Mouse (Mus musculus): ENCODE data around the gene Arr3. TPM values are rescaled to one million over a fixed set of nuclear protein-coding genes. Genes with fewer than 3 reads are reported as not detected.

Arr3 gene
- polyA plus RNA-seq, 1 experiment from 2014 or later = not detected

Other genes starting within 250 kb of the Arr3 start
- not detected in 2 replicates for gene Otud6a, start 176.5 kb upstream of the Arr3 start, polyA plus RNA-seq (2014; fragmentation: Nextera tagmentation; extraction: Ambion mirVana)
- 0.26 and 0.32 TPM in 2 replicates for gene Awat2, start 162.8 kb upstream of the Arr3 start, polyA plus RNA-seq (2014; fragmentation: Nextera tagmentation; extraction: Ambion mirVana)
- 34.3 and 34.8 TPM in 2 replicates for gene Igbp1, start 111.2 kb upstream of the Arr3 start, polyA plus RNA-seq (2014; fragmentation: Nextera tagmentation; extraction: Ambion mirVana)
- not detected in 2 replicates for gene Dgat2l6, start 80.7 kb upstream of the Arr3 start, polyA plus RNA-seq (2014; fragmentation: Nextera tagmentation; extraction: Ambion mirVana)
- not detected in 2 replicates for gene Awat1, start 33.2 kb upstream of the Arr3 start, polyA plus RNA-seq (2014; fragmentation: Nextera tagmentation; extraction: Ambion mirVana)
- not detected in 2 replicates for gene P2ry4, start 10.6 kb upstream of the Arr3 start, polyA plus RNA-seq (2014; fragmentation: Nextera tagmentation; extraction: Ambion mirVana)
- gene Kif4, start 20.2 kb downstream of the Arr3 start, polyA plus RNA-seq (2014; fragmentation: Nextera tagmentation; extraction: Ambion mirVana) = 16.9 and 21.0 TPM in 2 replicates
- 136 and 161 TPM in 2 replicates for gene Pdzd11, start 21.1 kb downstream of the Arr3 start, polyA plus RNA-seq (2014; fragmentation: Nextera tagmentation; extraction: Ambion mirVana)
- gene Gdpd2, start 124.4 kb downstream of the Arr3 start, polyA plus RNA-seq (2014; fragmentation: Nextera tagmentation; extraction: Ambion mirVana) = 12.7 and 13.4 TPM in 2 replicates
- 14.0 and 15.5 TPM in 2 replicates for gene Dlg3, start 162.2 kb downstream of the Arr3 start, polyA plus RNA-seq (2014; fragmentation: Nextera tagmentation; extraction: Ambion mirVana)

Data from forebrain, embryonic 14.5 days (tissue).